Mouse (Mus musculus) heart, adult 2 months (tissue): Measurements from ENCODE around the gene Nfia.

ENCODE experiments used
- CTCF ChIP-seq: fragments of 200-600 bp; IDR thresholded peaks from 2 replicates; pipeline ENCODE4 v1.8.1; 2022; ENCODE audit warnings: antibody characterized with exemption, mild to moderate bottlenecking, moderate library complexity
- EP300 ChIP-seq: fragments of 200-500 bp; IDR thresholded peaks from 2 replicates; pipeline ENCODE4 v1.6.1; 2011; ENCODE audit warnings: low read depth, low read length, control low read depth; ENCODE audit not compliant: insufficient read depth
- POLR2A ChIP-seq: fragments of 200-500 bp; IDR thresholded peaks from 2 replicates; pipeline ENCODE4 v1.6.1; 2011; ENCODE audit warnings: mild to moderate bottlenecking, low read depth, low read length, control low read depth; ENCODE audit not compliant: insufficient read depth

- TF ChIP-seq CTCF (no peak), POLR2A (no peak), EP300 (no peak)
Measured at GRCm38 (mm10) chr4:97836812-97837211, 64.3 kb downstream of the Nfia start.
